Mouse (Mus musculus) lung, postnatal 25 days (tissue): Measurements from ENCODE around the gene Hykk.

Experiments
- DNase-seq: peaks from one replicate; pipeline ENCODE4 v3.0.0; 2022; ENCODE audit warnings: low spot score

Gene Hykk

DNA sequence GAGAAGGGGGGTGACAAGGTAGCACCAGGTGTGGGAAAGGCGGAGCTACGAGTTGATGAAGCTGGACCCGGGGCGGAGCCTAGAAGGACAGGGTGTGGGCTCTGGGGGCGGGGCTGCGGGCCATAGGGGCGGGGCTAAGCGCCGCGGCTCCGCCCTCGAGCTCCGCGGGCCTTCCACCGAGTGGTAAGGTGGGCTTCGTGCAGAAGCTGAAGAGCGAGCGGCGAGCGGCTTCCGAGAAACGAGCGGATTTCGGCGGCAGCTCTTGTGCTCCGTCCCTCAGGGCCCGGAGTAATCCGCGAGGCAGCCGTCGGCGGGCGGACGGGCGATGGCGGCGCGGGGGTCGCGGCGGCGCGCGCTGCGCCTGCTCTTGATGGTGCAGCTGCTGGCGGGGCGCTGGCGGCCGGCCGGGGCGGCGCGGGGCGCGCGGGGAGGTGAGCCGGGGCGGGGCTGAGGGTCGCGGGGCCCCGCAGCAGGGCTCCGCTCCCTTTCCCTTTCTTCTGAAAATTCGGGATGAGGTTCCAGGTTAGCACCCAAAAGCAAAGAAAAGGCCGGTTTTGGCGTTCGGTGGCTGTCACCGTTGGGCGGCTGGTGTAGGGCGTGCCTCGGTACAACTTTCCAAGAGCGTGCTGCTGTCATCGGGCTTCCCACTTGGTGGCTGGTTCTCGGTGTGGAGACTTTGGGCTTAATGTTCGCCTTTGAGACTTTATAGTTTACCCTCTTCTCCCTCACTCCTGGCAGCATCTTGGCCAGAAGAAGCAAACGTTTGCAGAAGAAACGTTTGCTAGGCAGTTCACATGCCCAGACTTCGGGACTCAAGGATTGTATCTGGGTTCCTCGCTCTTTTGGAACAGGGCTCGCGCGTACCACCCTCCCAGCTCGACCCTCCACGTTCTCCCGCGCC, 64.5 kb downstream of the Hykk start:
- DNase-seq: peak; percentile 3

DNA sequence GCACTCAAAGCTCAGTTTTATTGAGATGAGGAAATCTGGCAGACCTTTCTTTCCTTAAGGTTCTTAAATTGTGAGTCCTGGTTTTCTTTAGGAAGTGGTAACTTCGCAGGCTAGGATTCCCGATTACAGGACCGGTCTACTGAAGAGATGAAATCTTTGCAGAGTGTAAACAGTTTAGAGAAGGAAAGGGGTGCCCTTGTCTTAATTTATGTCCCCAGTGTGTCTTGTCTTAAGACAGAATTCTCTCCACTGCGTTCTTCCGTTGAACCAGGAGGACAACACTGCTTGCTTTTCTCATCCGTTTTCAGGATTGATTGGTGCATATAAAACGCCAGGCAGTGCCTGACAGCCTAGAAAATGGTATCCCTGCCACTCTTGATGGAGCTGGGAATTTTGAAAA, 65.3 kb downstream of the Hykk start:
- no peak for DNase-seq

DNA sequence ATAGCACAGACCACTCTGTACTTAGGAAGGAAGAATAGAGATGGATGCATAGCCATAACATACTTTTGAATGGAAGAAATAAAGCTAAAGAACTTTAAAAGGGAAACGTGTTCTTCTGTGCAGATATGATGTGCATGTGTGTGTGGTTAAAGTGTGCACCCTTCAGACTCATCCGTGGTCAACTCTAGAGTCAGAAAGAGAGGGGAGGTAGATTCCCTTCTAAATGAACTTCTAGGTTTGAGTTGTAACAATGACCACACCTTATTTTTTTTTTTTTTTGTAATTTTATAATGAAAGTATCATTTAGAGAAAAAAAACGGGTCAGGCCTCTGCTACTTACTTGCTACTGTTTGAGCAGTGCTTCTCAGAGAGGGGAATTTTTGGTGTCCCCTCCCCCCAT, 73.3 kb downstream of the Hykk start:
- no peak for DNase-seq

- no peak for DNase-seq
Measured at GRCm38 (mm10) chr9:54994381-54994780, 77.3 kb downstream of the Hykk start.

DNA sequence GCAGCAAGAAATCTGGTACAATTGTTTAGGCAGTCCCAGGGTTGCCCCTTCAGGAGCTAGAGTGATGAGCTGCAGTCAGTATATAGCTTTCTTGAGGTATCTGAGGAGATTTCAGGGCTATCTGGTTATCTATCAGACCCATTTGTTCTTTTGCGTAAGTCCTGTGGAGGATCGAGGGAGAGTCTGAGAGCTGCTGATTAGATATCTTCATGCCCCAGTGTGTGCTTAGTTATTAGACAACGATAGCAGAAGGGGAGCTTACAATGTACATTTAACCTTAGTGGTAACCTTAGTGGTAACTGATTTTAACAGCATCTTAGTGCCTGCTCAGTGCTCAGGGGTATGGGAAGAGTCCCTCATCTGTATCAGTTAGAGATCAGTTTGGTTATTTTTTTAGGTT, 78.6 kb downstream of the Hykk start:
- no peak for DNase-seq
